Mouse (Mus musculus): ENCODE results near the gene Tmem235.

DNA sequence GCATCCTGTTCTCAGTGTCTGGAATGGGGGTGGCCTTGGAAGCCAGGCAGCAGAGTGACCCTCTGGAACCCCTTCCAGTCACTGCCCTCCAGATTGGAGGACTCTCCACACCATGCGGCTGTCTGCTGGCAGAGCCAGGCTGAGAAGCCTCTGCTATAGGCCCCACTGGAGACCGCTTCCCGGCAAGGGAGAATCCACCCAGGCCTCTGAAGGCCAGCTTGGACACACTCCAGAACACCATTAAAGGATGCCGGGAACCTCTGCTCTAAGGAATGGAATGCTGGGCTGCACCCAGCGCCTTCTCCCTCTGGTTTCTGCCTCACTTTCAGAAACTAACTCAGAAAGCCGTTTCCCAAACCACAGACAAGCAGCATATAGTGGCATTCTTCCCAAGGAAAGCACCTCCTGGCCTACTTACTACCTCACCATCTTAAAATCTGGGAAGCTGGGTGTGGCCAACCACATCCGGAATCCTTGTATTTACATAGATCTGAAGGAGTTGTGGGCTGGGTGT, 37.8 kb upstream of the Tmem235 start:
- no peak for TF ChIP-seq CTCF (IDR thresholded peaks at IDR 0.05; ENCODE audit: control insufficient read depth, insufficient read depth, insufficient replicate concordance, low read depth, low read length)
- no peak for TF ChIP-seq POLR2A (IDR thresholded peaks at IDR 0.05; ENCODE audit: control insufficient read depth, low read depth, low read length)
